Mouse (Mus musculus): ENCODE measurements around the gene Hoxb4.

- TF ChIP-seq POLR2A (IDR thresholded peaks at IDR 0.05; ENCODE audit: borderline replicate concordance, extremely low read depth, insufficient read depth, insufficient read length, poor library complexity, severe bottlenecking) (no peak), CTCF (IDR thresholded peaks at IDR 0.05; ENCODE audit: borderline replicate concordance, extremely low read depth, insufficient read depth, insufficient read length) (no peak)
Measured at GRCm38 (mm10) chr11:96301064-96301431, 17.0 kb upstream of the Hoxb4 start.

Measured in brain, embryonic 14.5 days (tissue).